Mouse (Mus musculus): Measurements from ENCODE around the gene Mob2.

Mob2 gene

GRCm38 (mm10) chr7:142019699-142020098 lies 41.2 kb downstream of the Mob2 start:
- Histone ChIP-seq H3K36me3 (ENCODE audit: control insufficient read depth, insufficient read depth, low read length, poor library complexity, severe bottlenecking) (no peaks in the 10 kb centered on the region; the same call in none of the 2 replicates), H3K27me3 (ENCODE audit: control insufficient read depth, insufficient read depth, low read length, poor library complexity, severe bottlenecking) (no peaks in the 10 kb centered on the region)
- no peak for DNase-seq (ENCODE audit: low read depth, low spot score)

GRCm38 (mm10) chr7:142016562-142016961 lies 44.3 kb downstream of the Mob2 start:
- DNase-seq (ENCODE audit: low read depth, low spot score), result peak; percentile 62
- Histone ChIP-seq H3K36me3 (ENCODE audit: control insufficient read depth, insufficient read depth, low read length, poor library complexity, severe bottlenecking) (peaks cover 2% of the 10 kb centered on the region; the same call in 1 of the 2 replicates), H3K27me3 (ENCODE audit: control insufficient read depth, insufficient read depth, low read length, poor library complexity, severe bottlenecking) (no peaks in the 10 kb centered on the region)

GRCm38 (mm10) chr7:142001597-142002340 lies 59.1 kb downstream of the Mob2 start:
- no peak for DNase-seq (ENCODE audit: low read depth, low spot score)
- Histone ChIP-seq H3K36me3 (ENCODE audit: control insufficient read depth, insufficient read depth, low read length, poor library complexity, severe bottlenecking) (no peaks in the 10 kb centered on the region), H3K27me3 (ENCODE audit: control insufficient read depth, insufficient read depth, low read length, poor library complexity, severe bottlenecking) (no peaks in the 10 kb centered on the region; the same call in 1 of the 2 replicates)

GRCm38 (mm10) chr7:142000661-142001060 lies 60.2 kb downstream of the Mob2 start:
- no peaks in the 10 kb centered on the region for H3K36me3 ChIP-seq (ENCODE audit: control insufficient read depth, insufficient read depth, low read length, poor library complexity, severe bottlenecking)
- H3K27me3 ChIP-seq (ENCODE audit: control insufficient read depth, insufficient read depth, low read length, poor library complexity, severe bottlenecking), result no peaks in the 10 kb centered on the region; the same call in 1 of the 2 replicates
- no peak for DNase-seq (ENCODE audit: low read depth, low spot score)

- Histone ChIP-seq H3K36me3 (ENCODE audit: control insufficient read depth, insufficient read depth, low read length, poor library complexity, severe bottlenecking) (no peaks in the 10 kb centered on the region), H3K27me3 (ENCODE audit: control insufficient read depth, insufficient read depth, low read length, poor library complexity, severe bottlenecking) (no peaks in the 10 kb centered on the region)
- DNase-seq (ENCODE audit: low read depth, low spot score), result no peak
Measured at GRCm38 (mm10) chr7:141994121-141994520, 66.7 kb downstream of the Mob2 start.

GRCm38 (mm10) chr7:141991183-141991582 lies 69.7 kb downstream of the Mob2 start:
- no peaks in the 10 kb centered on the region for H3K27me3 ChIP-seq (ENCODE audit: control insufficient read depth, insufficient read depth, low read length, poor library complexity, severe bottlenecking)
- no peaks in the 10 kb centered on the region for H3K36me3 ChIP-seq (ENCODE audit: control insufficient read depth, insufficient read depth, low read length, poor library complexity, severe bottlenecking)
- no peak for DNase-seq (ENCODE audit: low read depth, low spot score)

- no peaks in the 10 kb centered on the region for H3K27me3 ChIP-seq (ENCODE audit: control insufficient read depth, insufficient read depth, low read length, poor library complexity, severe bottlenecking)
- no peak for DNase-seq (ENCODE audit: low read depth, low spot score)
- no peaks in the 10 kb centered on the region for H3K36me3 ChIP-seq (ENCODE audit: control insufficient read depth, insufficient read depth, low read length, poor library complexity, severe bottlenecking)
Measured at GRCm38 (mm10) chr7:141988314-141988806, 72.5 kb downstream of the Mob2 start.

GRCm38 (mm10) chr7:141981237-141981636 lies 79.6 kb downstream of the Mob2 start:
- no peaks in the 10 kb centered on the region for H3K27me3 ChIP-seq (ENCODE audit: control insufficient read depth, insufficient read depth, low read length, poor library complexity, severe bottlenecking)
- no peak for DNase-seq (ENCODE audit: low read depth, low spot score)
- no peaks in the 10 kb centered on the region for H3K36me3 ChIP-seq (ENCODE audit: control insufficient read depth, insufficient read depth, low read length, poor library complexity, severe bottlenecking)

- no peaks in the 10 kb centered on the region for H3K36me3 ChIP-seq (ENCODE audit: control insufficient read depth, insufficient read depth, low read length, poor library complexity, severe bottlenecking)
- DNase-seq (ENCODE audit: low read depth, low spot score), result no peak
- H3K27me3 ChIP-seq (ENCODE audit: control insufficient read depth, insufficient read depth, low read length, poor library complexity, severe bottlenecking), result no peaks in the 10 kb centered on the region
Measured at GRCm38 (mm10) chr7:141979247-141979646, 81.6 kb downstream of the Mob2 start.

GRCm38 (mm10) chr7:141978003-141978402 lies 82.9 kb downstream of the Mob2 start:
- H3K36me3 ChIP-seq (ENCODE audit: control insufficient read depth, insufficient read depth, low read length, poor library complexity, severe bottlenecking), result no peaks in the 10 kb centered on the region
- DNase-seq (ENCODE audit: low read depth, low spot score), result no peak
- no peaks in the 10 kb centered on the region for H3K27me3 ChIP-seq (ENCODE audit: control insufficient read depth, insufficient read depth, low read length, poor library complexity, severe bottlenecking)

- H3K36me3 ChIP-seq (ENCODE audit: control insufficient read depth, insufficient read depth, low read length, poor library complexity, severe bottlenecking), result no peaks in the 10 kb centered on the region
- peak; percentile 14 for DNase-seq (ENCODE audit: low read depth, low spot score)
- H3K27me3 ChIP-seq (ENCODE audit: control insufficient read depth, insufficient read depth, low read length, poor library complexity, severe bottlenecking), result no peaks in the 10 kb centered on the region
Measured at GRCm38 (mm10) chr7:141972831-141973619, 87.8 kb downstream of the Mob2 start.

GRCm38 (mm10) chr7:141966281-141966680 lies 94.6 kb downstream of the Mob2 start:
- no peak for DNase-seq (ENCODE audit: low read depth, low spot score)
- H3K36me3 ChIP-seq (ENCODE audit: control insufficient read depth, insufficient read depth, low read length, poor library complexity, severe bottlenecking), result no peaks in the 10 kb centered on the region
- no peaks in the 10 kb centered on the region for H3K27me3 ChIP-seq (ENCODE audit: control insufficient read depth, insufficient read depth, low read length, poor library complexity, severe bottlenecking)

- Histone ChIP-seq H3K36me3 (ENCODE audit: control insufficient read depth, insufficient read depth, low read length, poor library complexity, severe bottlenecking) (no peaks in the 10 kb centered on the region), H3K27me3 (ENCODE audit: control insufficient read depth, insufficient read depth, low read length, poor library complexity, severe bottlenecking) (no peaks in the 10 kb centered on the region)
- no peak for DNase-seq (ENCODE audit: low read depth, low spot score)
Measured at GRCm38 (mm10) chr7:141962521-141962920, 98.3 kb downstream of the Mob2 start.

- H3K36me3 ChIP-seq (ENCODE audit: control insufficient read depth, insufficient read depth, low read length, poor library complexity, severe bottlenecking), result no peaks in the 10 kb centered on the region
- no peak for DNase-seq (ENCODE audit: low read depth, low spot score)
- H3K27me3 ChIP-seq (ENCODE audit: control insufficient read depth, insufficient read depth, low read length, poor library complexity, severe bottlenecking), result no peaks in the 10 kb centered on the region
Measured at GRCm38 (mm10) chr7:141961491-141961890, 99.4 kb downstream of the Mob2 start.

- Histone ChIP-seq H3K27me3 (ENCODE audit: control insufficient read depth, insufficient read depth, low read length, poor library complexity, severe bottlenecking) (no peaks in the 10 kb centered on the region), H3K36me3 (ENCODE audit: control insufficient read depth, insufficient read depth, low read length, poor library complexity, severe bottlenecking) (no peaks in the 10 kb centered on the region)
- DNase-seq (ENCODE audit: low read depth, low spot score), result no peak
Measured at GRCm38 (mm10) chr7:141960926-141961325, 99.9 kb downstream of the Mob2 start.
